Mouse (Mus musculus) CD4-positive naive resting alpha-beta T cell, adult 76 days (primary cell): ENCODE results near the gene Klf14. TPM values are rescaled to one million over a fixed set of nuclear protein-coding genes. Genes with fewer than 3 reads are reported as not detected.

Experiments used
- total RNA-seq: library from RNA; stranded (reverse); gene quantifications from one replicate; pipeline ENCODE4 v1.2.4, GENCODE M21; 2023

The Klf14 gene
- not detected for total RNA-seq

GRCm38 (mm10) chr6:30958736-30959540 is at the start of gene Klf14:
Gene Klf14, minus strand, starts transcription at chr6:30959078.

GRCm38 (mm10) chr6:30915473-30915872 is 43.4 kb downstream of the Klf14 start, which contains the start of gene Tsga13:
Gene Tsga13, minus strand, starts transcription at chr6:30915573.

Other genes starting within 250 kb of the Klf14 start
- 0.23 TPM for gene Mest, start 235.5 kb downstream of the Klf14 start, total RNA-seq
- gene Copg2, start 62.3 kb downstream of the Klf14 start, total RNA-seq = 29.3 TPM
- 2.1 TPM for gene Tsga13, start 43.5 kb downstream of the Klf14 start, total RNA-seq